Mouse (Mus musculus) right cerebral cortex, postnatal 4 days (tissue): ENCODE data around the gene Ddx21.
"Not testable (repeated sequence)": the region's sequence is repeated elsewhere in the genome, so short reads cannot be mapped to it uniquely, and the experiment has no call there.

Source experiments
- DNase-seq: peaks from one replicate; pipeline ENCODE4 v3.0.0-alpha.2; 2022

Gene Ddx21

GRCm38 (mm10) chr10:62602177-62603040 is at the start of gene Ddx21:
TSS of gene Ddx21 (minus strand) at chr10:62602281.
- DNase-seq, result peak; percentile 87

GRCm38 (mm10) chr10:62650881-62651810 is 49.1 kb upstream of the Ddx21 start, which contains the start of gene Ddx50:
TSS of gene Ddx50 (minus strand) at chr10:62651218.
- peak; percentile 100 for DNase-seq

GRCm38 (mm10) chr10:62650358-62650782 is 48.3 kb upstream of the Ddx21 start:
- no peak for DNase-seq

- DNase-seq, result no peak
These were observed 2.1 kb upstream of the Ddx21 start for GRCm38 (mm10) chr10:62604161-62604560.

GRCm38 (mm10) chr10:62603233-62604030 is 1.4 kb upstream of the Ddx21 start:
- DNase-seq, result no peak

- no peak for DNase-seq
These were observed 276 bp downstream of the Ddx21 start for GRCm38 (mm10) chr10:62601833-62602176.

GRCm38 (mm10) chr10:62601053-62601791 is 859 bp downstream of the Ddx21 start:
- DNase-seq, result no peak

GRCm38 (mm10) chr10:62600056-62600455 is 2.0 kb downstream of the Ddx21 start:
- no peak for DNase-seq

GRCm38 (mm10) chr10:62599311-62599710 is 2.8 kb downstream of the Ddx21 start:
- DNase-seq, result not testable (repeated sequence)

- DNase-seq, result no peak
These were observed 9.6 kb downstream of the Ddx21 start for GRCm38 (mm10) chr10:62592496-62592895.

- DNase-seq, result peak; percentile 91
These were observed 11.9 kb downstream of the Ddx21 start for GRCm38 (mm10) chr10:62590200-62590599.

GRCm38 (mm10) chr10:62588616-62589015 is 13.5 kb downstream of the Ddx21 start:
- DNase-seq, result no peak

GRCm38 (mm10) chr10:62583245-62583644 is 18.8 kb downstream of the Ddx21 start:
- no peak for DNase-seq

- DNase-seq, result no peak
These were observed 19.4 kb downstream of the Ddx21 start for GRCm38 (mm10) chr10:62582701-62583100.

- no peak for DNase-seq
These were observed 19.8 kb downstream of the Ddx21 start for GRCm38 (mm10) chr10:62582263-62582662.

GRCm38 (mm10) chr10:62579129-62579528 is 23.0 kb downstream of the Ddx21 start:
- not testable (repeated sequence) for DNase-seq

GRCm38 (mm10) chr10:62578338-62579100 is 23.6 kb downstream of the Ddx21 start, which contains the start of gene Kif1bp:
TSS of gene Kif1bp (minus strand) at chr10:62578457.
- DNase-seq, result peak; percentile 92

GRCm38 (mm10) chr10:62577673-62578337 is 24.3 kb downstream of the Ddx21 start:
- no peak for DNase-seq

- DNase-seq, result no peak
These were observed 27.1 kb downstream of the Ddx21 start for GRCm38 (mm10) chr10:62575001-62575400.

GRCm38 (mm10) chr10:62570126-62570871 is 31.8 kb downstream of the Ddx21 start:
- DNase-seq, result no peak
